ENCODE assay signal across 7 mouse cellular contexts in the genomic region with DNA sequence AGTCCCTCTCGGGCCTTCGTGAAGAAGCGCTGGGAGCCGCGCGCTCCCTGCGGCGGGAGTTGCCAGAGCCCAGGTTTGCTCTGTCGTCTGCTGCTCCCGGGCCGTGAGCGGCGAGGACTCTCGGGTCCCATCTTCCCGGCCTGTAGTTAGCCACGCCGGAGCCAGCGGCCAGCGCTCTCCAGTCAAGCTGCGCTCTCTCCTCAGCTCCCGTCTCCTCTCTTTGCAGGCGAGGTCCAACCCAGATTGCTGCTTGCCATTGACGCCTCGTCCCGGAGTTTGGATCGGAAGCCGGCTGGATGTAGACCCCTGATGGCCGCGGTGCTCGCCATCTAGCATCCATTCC. TPM values are rescaled to one million over a fixed set of nuclear protein-coding genes. Genes with fewer than 3 reads are reported as not detected.
DNase-seq lines count a peak whose midpoint lies in the region; ATAC-seq and TF ChIP-seq lines count a peak whose summit lies in the region.

No protein-coding gene starts in this region.

- H3K9me3 ChIP-seq in forebrain, embryonic 10.5 days = no peaks in the 10 kb centered on the region
- H3K9me3 ChIP-seq in limb, embryonic 14.5 days (ENCODE audit: control insufficient read depth, low read length) = no peaks in the 10 kb centered on the region
- no peaks in the 10 kb centered on the region for H3K9me3 ChIP-seq in stomach, postnatal 0 days (ENCODE audit: control insufficient read depth, low read length)

- peak overlapping the region; percentile 76 for H3K9ac ChIP-seq in limb, embryonic 14.5 days (ENCODE audit: low read depth, low read length, severe bottlenecking)
- H3K9ac ChIP-seq in stomach, postnatal 0 days (ENCODE audit: low read length) = peak overlapping the region; percentile 89

- TF ChIP-seq POLR2A in limb, embryonic 14.5 days (IDR thresholded peaks at IDR 0.05; ENCODE audit: borderline replicate concordance, extremely low read depth, insufficient read depth, insufficient read length) = no peak

- peaks cover 15% of the 10 kb centered on the region for H3K4me1 ChIP-seq in forebrain, embryonic 10.5 days
- H3K4me1 ChIP-seq in limb, embryonic 14.5 days (ENCODE audit: control insufficient read depth, insufficient read depth, low read length) = peaks cover 6% of the 10 kb centered on the region; the same call in 1 of the 2 replicates
- no peaks in the 10 kb centered on the region for H3K4me1 ChIP-seq in stomach, postnatal 0 days (replicated peaks; ENCODE audit: control insufficient read depth, insufficient read depth)

- no peaks in the 10 kb centered on the region for H3K27me3 ChIP-seq in forebrain, embryonic 10.5 days (ENCODE audit: poor library complexity, severe bottlenecking)
- H3K27me3 ChIP-seq in limb, embryonic 14.5 days (ENCODE audit: control insufficient read depth, insufficient read depth, low read length) = no peaks in the 10 kb centered on the region
- H3K27me3 ChIP-seq in stomach, postnatal 0 days (ENCODE audit: control insufficient read depth, insufficient read depth, low read length) = no peaks in the 10 kb centered on the region

- peak overlapping the region; percentile 54 for H3K4me2 ChIP-seq in limb, embryonic 14.5 days (replicated peaks; ENCODE audit: low read depth, low read length, severe bottlenecking)
- peak overlapping the region; percentile 88 for H3K4me2 ChIP-seq in stomach, postnatal 0 days (replicated peaks; ENCODE audit: low read depth)

- peak overlapping the region; percentile 83 for H3K4me3 ChIP-seq in forebrain, embryonic 10.5 days
- H3K4me3 ChIP-seq in limb, embryonic 14.5 days (replicated peaks; ENCODE audit: low read length) = peak overlapping the region; percentile 63
- H3K4me3 ChIP-seq in stomach, postnatal 0 days (ENCODE audit: low read depth, low read length) = peak overlapping the region; percentile 78

- peaks cover 37% of the 10 kb centered on the region for H3K36me3 ChIP-seq in forebrain, embryonic 10.5 days (replicated peaks)
- peaks cover 28% of the 10 kb centered on the region for H3K36me3 ChIP-seq in limb, embryonic 14.5 days (ENCODE audit: control insufficient read depth, insufficient read depth, low read length)
- H3K36me3 ChIP-seq in stomach, postnatal 0 days (ENCODE audit: control insufficient read depth, insufficient read depth, low read length) = no peaks in the 10 kb centered on the region; the same call in 1 of the 2 replicates

- no peak for TF ChIP-seq EP300 in stomach, postnatal 0 days (optimal IDR thresholded peaks at IDR 0.05)

- peak overlapping the region; percentile 90 for H3K27ac ChIP-seq in forebrain, embryonic 10.5 days
- H3K27ac ChIP-seq in limb, embryonic 14.5 days (replicated peaks; ENCODE audit: low read depth, low read length) = peak overlapping the region; percentile 86
- H3K27ac ChIP-seq in stomach, postnatal 0 days (replicated peaks) = peak overlapping the region; percentile 95

- peak; percentile 85 for DNase-seq in ovary, postnatal 10 days (ENCODE audit: low spot score)
- no peak for DNase-seq in ovary, adult 18-20 months (ENCODE audit: low spot score)
- no peak for DNase-seq in forebrain, embryonic 10.5 days (ENCODE audit: extremely low spot score, low spot score)
- DNase-seq in limb, embryonic 14.5 days (ENCODE audit: low spot score) = no peak
- DNase-seq in stomach, postnatal 0 days (ENCODE audit: low spot score) = no peak
- no peak for DNase-seq in frontal cortex, postnatal 14 days (ENCODE audit: low spot score in 2 of 2)
- DNase-seq in kidney, postnatal 25 days = no peak

- no peak for TF ChIP-seq CTCF in stomach, postnatal 0 days (IDR thresholded peaks at IDR 0.05; ENCODE audit: low read depth)

- WGBS in forebrain, embryonic 10.5 days = under 1% methylated on average over 30 of the region's 30 CpGs
- under 1% methylated on average over 30 of the region's 30 CpGs for WGBS in limb, embryonic 14.5 days
- 0% methylated on average over 30 of the region's 30 CpGs for WGBS in stomach, postnatal 0 days

- peak; percentile 58 for ATAC-seq in limb, embryonic 14.5 days (ENCODE audit: low FRiP score, low read depth)
- ATAC-seq in stomach, postnatal 0 days (ENCODE audit: low FRiP score, low TSS enrichment) = peak; percentile 67; the same call in 1 of the 2 replicates

RNA-seq across cellular contexts. Expression of a gene that starts 0.3 kb away (rescaled TPM):
- 49.5 and 51.0 TPM in 2 replicates for polyA plus RNA-seq in forebrain, embryonic 10.5 days (2016; fragmentation: Nextera tagmentation; extraction: Ambion mirVana)
- polyA plus RNA-seq in limb, embryonic 14.5 days (2012; rRNA removed) = 45.7 and 54.3 TPM in 2 replicates
- polyA plus RNA-seq in limb, embryonic 14.5 days (2014; fragmentation: Nextera tagmentation; extraction: Ambion mirVana) = 54.5 and 59.4 TPM in 2 replicates
- 14.3 and 17.4 TPM in 2 replicates for polyA plus RNA-seq in stomach, postnatal 0 days (2015; fragmentation: Nextera tagmentation; extraction: Ambion mirVana)

RNA-seq across cellular contexts. Expression of a gene that starts 34.4 kb away (rescaled TPM):
- 14.6 TPM in 2 replicates for polyA plus RNA-seq in forebrain, embryonic 10.5 days (2016; fragmentation: Nextera tagmentation; extraction: Ambion mirVana)
- 28.4 and 35.7 TPM in 2 replicates for polyA plus RNA-seq in limb, embryonic 14.5 days (2012; rRNA removed)
- 37.0 and 39.2 TPM in 2 replicates for polyA plus RNA-seq in limb, embryonic 14.5 days (2014; fragmentation: Nextera tagmentation; extraction: Ambion mirVana)
- polyA plus RNA-seq in stomach, postnatal 0 days (2015; fragmentation: Nextera tagmentation; extraction: Ambion mirVana) = 62.6 and 70.0 TPM in 2 replicates

RNA-seq across cellular contexts. Expression of a gene that starts 49.7 kb away (rescaled TPM):
- not detected in 2 replicates for polyA plus RNA-seq in forebrain, embryonic 10.5 days (2016; fragmentation: Nextera tagmentation; extraction: Ambion mirVana)
- 0.15 and 0.19 TPM in 2 replicates for polyA plus RNA-seq in limb, embryonic 14.5 days (2012; rRNA removed)
- polyA plus RNA-seq in limb, embryonic 14.5 days (2014; fragmentation: Nextera tagmentation; extraction: Ambion mirVana) = 0.14 and 0.22 TPM in 2 replicates
- 0.05 TPM in 1 of 2 replicates, not detected in the other for polyA plus RNA-seq in stomach, postnatal 0 days (2015; fragmentation: Nextera tagmentation; extraction: Ambion mirVana)
